Mouse (Mus musculus): ENCODE measurements around the gene Cad. TPM values are rescaled to one million over a fixed set of nuclear protein-coding genes. Genes with fewer than 3 reads are reported as not detected.

The Cad gene
- polyA plus RNA-seq (2017; shearing (Covaris generic)): 24.5 TPM

GRCm38 (mm10) chr5:31054261-31055215 lies at the start of gene Cad:
Gene Cad (plus strand): TSS chr5:31054780.

GRCm38 (mm10) chr5:31047848-31048762 lies 6.5 kb upstream of the Cad start, which contains the start of gene Atraid:
Gene Atraid (plus strand): TSS chr5:31048312.

GRCm38 (mm10) chr5:31048763-31049641 lies 5.6 kb upstream of the Cad start, which contains the start of gene Slc5a6:
Gene Slc5a6 (minus strand): TSS chr5:31048924.

GRCm38 (mm10) chr5:31105814-31106335 lies 51.3 kb downstream of the Cad start, which contains the start of gene Dnajc5g:
Gene Dnajc5g (plus strand): TSS chr5:31106285.

GRCm38 (mm10) chr5:31108000-31108490 lies 53.5 kb downstream of the Cad start, which contains the start of gene Slc30a3:
Gene Slc30a3 (minus strand): TSS chr5:31108237.

GRCm38 (mm10) chr5:31116354-31116753 lies 61.8 kb downstream of the Cad start, which contains the start of gene Trim54:
Gene Trim54 (plus strand): TSS chr5:31116712.

Other genes starting within 250 kb of the Cad start
- gene Mapre3, start 240.1 kb upstream of the Cad start, polyA plus RNA-seq (2017; shearing (Covaris generic)): 6.8 TPM
- gene Tmem214, start 186.8 kb upstream of the Cad start, polyA plus RNA-seq (2017; shearing (Covaris generic)): 49.2 TPM
- gene Agbl5, start 166.1 kb upstream of the Cad start, polyA plus RNA-seq (2017; shearing (Covaris generic)): 7.2 TPM
- gene Ost4, start 147.0 kb upstream of the Cad start, polyA plus RNA-seq (2017; shearing (Covaris generic)): 208 TPM
- gene Emilin1, start 141.4 kb upstream of the Cad start, polyA plus RNA-seq (2017; shearing (Covaris generic)): 3.2 TPM
- gene Khk, start 133.3 kb upstream of the Cad start, polyA plus RNA-seq (2017; shearing (Covaris generic)): 26.3 TPM
- not detected for gene Cgref1, start 109.2 kb upstream of the Cad start, polyA plus RNA-seq (2017; shearing (Covaris generic))
- gene Preb, start 94.4 kb upstream of the Cad start, polyA plus RNA-seq (2017; shearing (Covaris generic)): 231 TPM
- not detected for gene Tcf23, start 86.1 kb upstream of the Cad start, polyA plus RNA-seq (2017; shearing (Covaris generic))
- 64.4 TPM for gene Atraid, start 6.5 kb upstream of the Cad start, polyA plus RNA-seq (2017; shearing (Covaris generic))
- 8.8 TPM for gene Slc5a6, start 5.9 kb upstream of the Cad start, polyA plus RNA-seq (2017; shearing (Covaris generic))
- gene Dnajc5g, start 51.5 kb downstream of the Cad start, polyA plus RNA-seq (2017; shearing (Covaris generic)): not detected
- gene Slc30a3, start 53.5 kb downstream of the Cad start, polyA plus RNA-seq (2017; shearing (Covaris generic)): not detected
- gene Trim54, start 61.9 kb downstream of the Cad start, polyA plus RNA-seq (2017; shearing (Covaris generic)): not detected
- gene Ucn, start 84.0 kb downstream of the Cad start, polyA plus RNA-seq (2017; shearing (Covaris generic)): not detected
- 15.3 TPM for gene Mpv17, start 99.5 kb downstream of the Cad start, polyA plus RNA-seq (2017; shearing (Covaris generic))
- 2.5 TPM for gene Gm29609, start 125.1 kb downstream of the Cad start, polyA plus RNA-seq (2017; shearing (Covaris generic))
- 94.7 TPM for gene Gtf3c2, start 125.4 kb downstream of the Cad start, polyA plus RNA-seq (2017; shearing (Covaris generic))
- gene Snx17, start 138.4 kb downstream of the Cad start, polyA plus RNA-seq (2017; shearing (Covaris generic)): 88.9 TPM
- 51.6 TPM for gene Eif2b4, start 138.7 kb downstream of the Cad start, polyA plus RNA-seq (2017; shearing (Covaris generic))
- gene Zfp513, start 147.5 kb downstream of the Cad start, polyA plus RNA-seq (2017; shearing (Covaris generic)): 23.9 TPM
- gene Ppm1g, start 165.9 kb downstream of the Cad start, polyA plus RNA-seq (2017; shearing (Covaris generic)): 169 TPM
- gene Nrbp1, start 186.1 kb downstream of the Cad start, polyA plus RNA-seq (2017; shearing (Covaris generic)): 259 TPM
- gene Gm9970, start 186.5 kb downstream of the Cad start, polyA plus RNA-seq (2017; shearing (Covaris generic)): 0.67 TPM
- 55.3 TPM for gene Krtcap3, start 196.9 kb downstream of the Cad start, polyA plus RNA-seq (2017; shearing (Covaris generic))
- 10.5 TPM for gene Ift172, start 236.3 kb downstream of the Cad start, polyA plus RNA-seq (2017; shearing (Covaris generic))
- 0.90 TPM for gene Fndc4, start 241.3 kb downstream of the Cad start, polyA plus RNA-seq (2017; shearing (Covaris generic))
- 0.51 TPM for gene Gckr, start 242.7 kb downstream of the Cad start, polyA plus RNA-seq (2017; shearing (Covaris generic))